Mouse (Mus musculus) stomach, postnatal 0 days (tissue): Measurements from ENCODE around the gene Snx9. TPM values are rescaled to one million over a fixed set of nuclear protein-coding genes. Genes with fewer than 3 reads are reported as not detected.

Experiments used
- ATAC-seq: fragments of 200-750 bp; cut with Nextera tagmentation; 2 replicates; pipeline ENCODE4 v1.8.0; 2017; ENCODE audit not compliant: low FRiP score, low TSS enrichment
- DNase-seq: peaks from one replicate; pipeline ENCODE4 v3.0.0-alpha.2; 2016; ENCODE audit warnings: low spot score
- H3K27ac ChIP-seq: fragments of 300-500 bp; sonication (generic); replicated peaks from 2 replicates; pipeline ENCODE4 v1.5.1; 2014; ENCODE audit warnings: mild to moderate bottlenecking, control low read depth
- H3K27me3 ChIP-seq: fragments of 300-500 bp; sonication (generic); 2 replicates; pipeline ENCODE4 v1.6.1; 2014; ENCODE audit warnings: low read length; ENCODE audit not compliant: control insufficient read depth, insufficient read depth
- H3K36me3 ChIP-seq: fragments of 300-500 bp; sonication (generic); 2 replicates; pipeline ENCODE4 v1.6.1; 2014; ENCODE audit warnings: low read length, mixed read lengths; ENCODE audit not compliant: control insufficient read depth, insufficient read depth
- H3K4me1 ChIP-seq: fragments of 300-500 bp; sonication (generic); replicated peaks from 2 replicates; pipeline ENCODE4 v1.6.1; 2014; ENCODE audit warnings: antibody characterized with exemption; ENCODE audit not compliant: control insufficient read depth, insufficient read depth
- H3K4me2 ChIP-seq: fragments of 300-500 bp; sonication (generic); replicated peaks from 2 replicates; pipeline ENCODE4 v1.6.1; 2014; ENCODE audit warnings: low read depth, mild to moderate bottlenecking, control low read depth, moderate library complexity
- H3K4me3 ChIP-seq: fragments of 300-500 bp; sonication (generic); 2 replicates; pipeline ENCODE4 v1.5.1; 2014; ENCODE audit warnings: low read depth, low read length, control low read depth
- H3K9ac ChIP-seq: fragments of 300-500 bp; sonication (generic); 2 replicates; pipeline ENCODE4 v1.6.1; 2014; ENCODE audit warnings: mild to moderate bottlenecking, low read length, control low read depth, mixed read lengths
- H3K9me3 ChIP-seq: fragments of 300-500 bp; sonication (generic); 2 replicates; pipeline ENCODE4 v1.6.1; 2016; ENCODE audit warnings: low read length; ENCODE audit not compliant: control insufficient read depth
- CTCF ChIP-seq: IDR thresholded peaks from 2 replicates; pipeline ENCODE4 v1.5.1; 2016; ENCODE audit warnings: antibody characterized with exemption, low read depth, mild to moderate bottlenecking, moderate library complexity
- EP300 ChIP-seq: optimal IDR thresholded peaks from 2 replicates; pipeline ENCODE3; 2016; ENCODE audit warnings: antibody characterized with exemption
- WGBS: fragments of 180-500 bp; shearing (Covaris S2); extraction: QIAGEN DNeasy Blood & Tissue Kit; methylation state at CpG from one replicate; pipeline ENCODE4 v1.1.7; 2014; 5-methylcytosine and 5-hydroxymethylcytosine counted together
- polyA plus RNA-seq: library from polyadenylated mRNA; unstranded; fragments of >200 nt; fragmentation: Nextera tagmentation; extraction: Ambion mirVana; gene quantifications from 2 replicates; pipeline ENCODE4 v1.2.1, GENCODE M21; 2015

The Snx9 gene
- polyA plus RNA-seq, 1 experiment from 2014 or later: 34.8 TPM

DNA sequence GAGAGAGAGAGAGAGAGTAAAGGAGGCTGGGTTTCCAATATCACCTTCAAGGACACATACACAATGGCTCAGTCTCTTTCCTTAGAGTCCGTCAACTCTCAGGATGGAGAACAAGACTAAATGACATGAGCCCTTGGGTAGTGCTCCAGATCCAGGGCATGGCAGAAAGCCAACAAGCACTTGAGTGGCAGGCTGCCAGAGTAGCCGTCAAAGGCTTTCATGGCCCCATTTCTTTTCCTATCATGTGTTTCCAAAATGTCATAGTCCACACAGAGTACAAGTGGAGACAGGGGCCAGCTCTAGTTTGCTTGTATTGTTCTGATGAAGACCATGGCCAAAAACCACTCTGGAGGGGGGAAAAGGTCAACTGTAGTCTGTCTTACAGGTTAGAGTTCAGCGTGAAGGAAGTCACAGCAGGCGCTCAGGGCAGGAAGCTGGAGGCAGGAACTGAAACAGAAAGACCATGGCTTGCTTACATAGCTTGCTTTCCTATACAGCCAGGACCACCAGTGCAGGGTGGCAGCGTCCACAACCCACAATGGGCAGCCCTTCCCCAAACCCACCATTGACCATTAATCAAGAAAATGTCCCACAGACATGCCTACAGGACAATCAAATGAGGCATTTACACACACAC, 43.9 kb upstream of the Snx9 start:
- Histone ChIP-seq H3K4me3 (no peak overlapping the region), H3K27me3 (no peaks in the 10 kb centered on the region), H3K4me1 (no peaks in the 10 kb centered on the region), H3K9me3 (no peaks in the 10 kb centered on the region), H3K4me2 (no peak overlapping the region), H3K36me3 (no peaks in the 10 kb centered on the region), H3K27ac (no peak overlapping the region), H3K9ac (no peak overlapping the region)
- no peak for ATAC-seq
- WGBS: 72% methylated on average over 5 of the region's 5 CpGs
- no peak for DNase-seq
- TF ChIP-seq CTCF: no peak
- no peak for TF ChIP-seq EP300

GRCm38 (mm10) chr17:5798221-5798801, 42.8 kb upstream of the Snx9 start:
- H3K27ac ChIP-seq: no peak overlapping the region
- DNase-seq: peak; percentile 54

GRCm38 (mm10) chr17:5798900-5799299, 42.2 kb upstream of the Snx9 start:
- TF ChIP-seq CTCF (no peak), EP300 (no peak)
- ATAC-seq (no peak), DNase-seq (no peak)
- Histone ChIP-seq H3K27me3 (no peaks in the 10 kb centered on the region), H3K9ac (no peak overlapping the region), H3K4me2 (no peak overlapping the region), H3K4me1 (no peaks in the 10 kb centered on the region), H3K9me3 (no peaks in the 10 kb centered on the region), H3K36me3 (no peaks in the 10 kb centered on the region), H3K27ac (no peak overlapping the region), H3K4me3 (no peak overlapping the region)
- 67% methylated on average over 5 of the region's 5 CpGs for WGBS

More at GRCm38 (mm10) chr17:5798221-5798801, 42.8 kb upstream of the Snx9 start:
- H3K27me3 ChIP-seq: no peaks in the 10 kb centered on the region
- TF ChIP-seq CTCF: no peak
- TF ChIP-seq EP300: no peak
- no peak overlapping the region for H3K4me3 ChIP-seq
- H3K4me2 ChIP-seq: no peak overlapping the region
- no peak overlapping the region for H3K9ac ChIP-seq
- ATAC-seq: peak; percentile 75
- H3K36me3 ChIP-seq: no peaks in the 10 kb centered on the region
- WGBS: 59% methylated on average over 13 of the region's 13 CpGs
- no peaks in the 10 kb centered on the region for H3K4me1 ChIP-seq
- H3K9me3 ChIP-seq: no peaks in the 10 kb centered on the region

DNA sequence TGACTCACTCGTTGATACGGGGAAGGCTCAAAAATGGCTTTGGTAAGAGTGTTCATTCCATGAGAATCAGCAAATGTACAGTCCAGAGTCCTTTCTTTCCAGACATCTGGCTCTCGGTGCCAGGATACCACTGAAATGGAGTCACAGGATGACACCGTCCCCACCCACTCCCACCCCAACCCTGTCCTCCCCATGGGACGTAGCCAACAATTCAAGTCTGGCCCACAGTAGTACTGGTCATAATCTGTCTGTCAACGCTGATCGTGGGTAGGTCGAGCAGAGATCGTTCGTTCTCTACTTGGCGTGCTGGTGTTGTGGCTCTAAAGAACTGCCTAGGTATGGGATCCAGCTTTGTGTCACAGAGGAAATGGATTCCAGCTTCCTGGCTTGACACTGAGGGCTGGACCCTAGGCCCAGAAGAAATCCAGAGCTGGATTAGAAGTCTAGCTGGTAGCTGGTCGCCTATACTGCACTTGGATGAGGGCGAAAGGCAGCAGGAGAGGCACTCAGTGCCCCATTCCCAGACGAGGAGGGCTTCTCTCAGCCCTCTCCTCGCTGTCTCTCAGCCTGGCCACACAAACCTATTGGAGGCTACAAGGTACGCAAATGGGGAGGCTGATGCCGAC, 41.6 kb upstream of the Snx9 start:
- no peaks in the 10 kb centered on the region for H3K27me3 ChIP-seq
- no peak for ATAC-seq
- no peak for TF ChIP-seq EP300
- no peak for TF ChIP-seq CTCF
- no peaks in the 10 kb centered on the region for H3K9me3 ChIP-seq
- H3K27ac ChIP-seq: 0 out of 2 replicates have a peak overlapping the region, but pooled peaks have one; percentile 18
- WGBS: 75% methylated on average over 17 of the region's 17 CpGs
- no peak for DNase-seq
- H3K4me3 ChIP-seq: no peak overlapping the region
- H3K36me3 ChIP-seq: no peaks in the 10 kb centered on the region
- no peak overlapping the region for H3K9ac ChIP-seq
- H3K4me1 ChIP-seq: no peaks in the 10 kb centered on the region
- H3K4me2 ChIP-seq: no peak overlapping the region

DNA sequence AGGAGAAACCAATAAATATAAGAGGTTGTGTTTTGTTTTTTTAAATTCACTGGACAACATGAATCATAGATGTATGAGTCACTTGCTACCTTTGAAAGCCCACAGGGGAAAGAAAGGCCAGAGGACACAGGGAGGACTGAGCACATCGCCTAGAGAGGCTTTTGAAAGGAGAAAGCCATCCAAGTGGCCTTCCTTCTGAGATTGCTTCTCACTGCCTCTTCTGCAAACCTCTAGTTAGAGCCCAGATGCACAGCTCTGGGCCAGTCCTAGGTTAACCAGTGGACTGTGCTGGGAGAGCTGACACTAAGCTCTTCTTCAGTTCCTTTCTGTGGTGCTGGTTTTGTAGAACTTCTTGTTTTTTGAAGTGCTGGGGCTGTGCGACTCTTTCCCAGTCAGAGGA, 40.9 kb upstream of the Snx9 start:
- Histone ChIP-seq H3K27me3 (no peaks in the 10 kb centered on the region), H3K9me3 (no peaks in the 10 kb centered on the region), H3K4me1 (no peaks in the 10 kb centered on the region), H3K9ac (no peak overlapping the region), H3K27ac (no peak overlapping the region), H3K4me2 (no peak overlapping the region), H3K4me3 (no peak overlapping the region), H3K36me3 (no peaks in the 10 kb centered on the region)
- no peak for DNase-seq
- ATAC-seq: no peak
- no peak for TF ChIP-seq CTCF
- no peak for TF ChIP-seq EP300
- 79% methylated on average over 2 of the region's 2 CpGs for WGBS
